Mouse (Mus musculus) cortical plate, adult 2 months (tissue): ENCODE results near the gene Alcam.

ENCODE experiments used
- CTCF ChIP-seq: fragments of 200-500 bp; IDR thresholded peaks from 2 replicates; pipeline ENCODE4 v1.5.1; 2011; ENCODE audit warnings: mild to moderate bottlenecking, control low read depth, low read length; ENCODE audit not compliant: insufficient read depth; ENCODE audit errors: extremely low read depth
- POLR2A ChIP-seq: fragments of 200-500 bp; IDR thresholded peaks from 2 replicates; pipeline ENCODE4 v1.6.1; 2011; ENCODE audit warnings: mild to moderate bottlenecking, low read length, control low read depth; ENCODE audit not compliant: insufficient read depth; ENCODE audit errors: extremely low read depth

DNA sequence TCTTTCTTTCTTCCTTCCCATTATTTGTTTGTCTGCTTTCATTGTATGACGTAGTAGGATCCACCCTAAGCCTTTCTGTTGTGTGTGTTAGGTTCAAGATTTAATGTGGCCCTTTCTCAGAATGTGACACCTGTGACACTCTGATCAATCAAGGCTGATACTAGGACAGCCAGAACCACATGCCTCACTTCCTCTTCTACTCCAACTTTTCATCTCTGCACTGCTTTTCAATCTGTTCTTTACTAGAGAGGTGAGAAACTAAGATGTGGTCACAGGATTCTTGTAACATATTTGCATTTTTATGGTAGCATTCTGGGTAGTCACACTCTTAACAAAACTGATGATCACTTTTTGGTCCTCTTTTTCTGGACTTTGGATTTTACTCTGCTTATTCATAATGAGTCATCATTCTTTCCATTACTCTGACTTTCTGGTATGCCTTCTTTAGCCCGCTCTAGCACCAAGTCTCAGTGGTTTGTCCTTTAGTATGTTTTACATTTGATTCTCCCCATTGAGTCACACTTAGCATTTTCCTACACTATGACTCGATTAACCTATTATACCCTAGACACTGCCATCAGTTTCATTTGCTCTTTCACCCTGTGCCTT, 161.3 kb downstream of the Alcam start:
- TF ChIP-seq CTCF (no peak), POLR2A (no peak)
